Mouse (Mus musculus): ENCODE measurements around the gene Olfr668.
"Not testable (repeated sequence)": the region's sequence is repeated elsewhere in the genome, so short reads cannot be mapped to it uniquely, and the experiment has no call there.

Olfr668 gene

DNA sequence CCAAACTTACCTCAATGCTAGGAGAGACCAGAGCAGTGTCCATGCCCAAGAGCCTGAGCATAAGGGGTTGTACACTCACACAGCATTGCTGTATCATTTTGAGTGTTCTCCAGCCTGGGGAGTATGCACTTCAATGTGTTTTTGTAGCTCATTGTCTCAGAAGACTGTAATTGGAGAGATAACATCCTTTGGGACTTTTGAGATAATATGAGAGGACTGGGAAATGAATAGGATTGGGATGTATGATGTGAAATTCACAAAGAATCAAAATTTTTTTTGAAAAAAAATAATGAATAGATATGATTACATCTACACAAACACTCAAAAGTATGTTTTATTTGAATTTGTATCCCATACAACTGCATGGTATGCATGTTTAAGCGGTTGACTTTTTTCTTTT lies at the start of gene Olfr668:
Olfr668 (minus strand) TSS at position 101 of the 400 bp plus-strand sequence.
- DNase-seq (ENCODE audit: low spot score in 2 of 2), result no peak

DNA sequence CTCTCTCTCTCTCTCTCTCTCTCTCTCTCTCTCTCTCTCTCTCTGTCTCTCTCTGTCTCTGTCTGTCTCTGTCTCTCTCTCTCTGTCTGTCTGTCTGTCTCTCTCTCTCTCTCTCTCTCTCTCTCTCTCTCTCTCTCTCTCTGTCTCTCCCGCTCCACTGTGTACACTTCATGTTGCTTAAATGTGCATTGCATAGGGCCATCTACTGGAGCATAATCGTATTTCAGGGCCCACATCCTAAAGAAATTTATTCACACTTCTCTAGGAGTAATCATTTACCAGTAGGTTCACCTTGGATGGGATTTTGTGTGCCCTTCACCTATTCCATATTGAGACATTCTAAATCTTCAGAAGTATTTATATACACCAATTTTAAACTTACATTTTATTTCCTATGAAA lies 44.6 kb upstream of the Olfr668 start:
- not testable (repeated sequence) for DNase-seq (ENCODE audit: low spot score in 2 of 2)

GRCm38 (mm10) chr7:104962520-104962919 lies 34.7 kb upstream of the Olfr668 start, which contains the start of gene Olfr670:
Gene Olfr670 (minus strand): TSS chr7:104962620.
- no peak for DNase-seq (ENCODE audit: low spot score in 2 of 2)

GRCm38 (mm10) chr7:104950234-104950633 lies 22.4 kb upstream of the Olfr668 start:
- not testable (repeated sequence) for DNase-seq (ENCODE audit: low spot score in 2 of 2)

DNA sequence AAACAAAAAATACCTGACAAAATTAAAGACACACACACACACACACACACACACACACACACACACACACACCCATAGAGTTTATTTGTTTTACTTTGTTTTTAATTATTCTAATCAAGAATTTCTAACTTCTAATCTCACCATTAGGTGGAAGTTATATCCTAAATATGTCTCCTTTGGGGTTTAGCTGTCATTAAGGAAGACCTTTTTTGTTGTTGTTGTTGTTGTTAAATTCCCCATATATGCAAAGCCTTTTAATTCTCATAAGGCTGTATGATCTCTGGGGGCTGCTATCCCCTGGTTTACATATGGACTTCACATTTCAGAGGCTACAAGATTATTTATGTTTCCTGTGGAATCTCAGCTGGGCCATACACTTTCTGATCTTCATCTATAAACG lies 6.1 kb upstream of the Olfr668 start, which contains the start of gene Olfr669:
Olfr669 (plus strand) TSS at position 301 of the 400 bp plus-strand sequence.
- DNase-seq (ENCODE audit: low spot score in 2 of 2), result no peak

DNA sequence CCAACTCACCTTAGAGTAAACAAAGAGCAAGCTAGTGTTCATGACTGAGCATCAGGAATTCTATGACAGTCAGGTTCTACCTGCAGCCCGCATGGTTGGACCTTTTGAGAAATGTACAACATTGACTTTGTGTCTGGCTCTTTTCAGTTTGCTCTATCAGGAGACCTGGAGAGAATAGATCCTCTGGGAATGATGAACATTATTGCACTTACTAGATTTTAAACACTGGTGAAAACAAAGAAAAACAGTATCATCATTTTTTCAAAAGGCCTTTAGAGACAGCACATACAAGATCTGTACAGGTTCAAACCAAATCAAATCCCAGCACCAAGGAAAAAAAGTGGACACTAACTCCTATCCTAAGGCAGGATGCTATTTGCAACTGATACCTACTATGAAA lies 6.5 kb downstream of the Olfr668 start, which contains the start of gene Olfr667:
Olfr667 (minus strand) TSS at position 101 of the 400 bp plus-strand sequence.
- DNase-seq (ENCODE audit: low spot score in 2 of 2), result no peak

DNA sequence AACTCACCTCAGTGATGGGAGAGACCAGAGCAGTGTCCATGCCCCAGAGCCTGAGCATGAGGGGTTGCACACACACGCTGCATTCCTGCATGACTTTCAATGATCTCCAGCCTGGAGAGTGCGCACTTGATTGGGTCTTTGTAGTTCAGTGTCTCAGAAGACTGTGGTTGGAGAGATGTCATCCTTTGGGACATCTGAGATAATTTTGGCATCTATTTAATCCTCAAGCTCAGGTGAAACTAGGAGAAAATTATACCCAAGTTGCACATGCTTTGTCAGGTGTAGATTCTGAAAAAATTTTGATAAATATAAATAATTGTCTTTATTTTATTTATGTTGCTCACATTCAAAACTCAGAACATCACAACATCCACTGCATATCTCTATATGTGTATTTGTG lies 32.0 kb downstream of the Olfr668 start, which contains the start of gene Olfr666:
Olfr666 (minus strand) TSS at position 101 of the 400 bp plus-strand sequence.
- no peak for DNase-seq (ENCODE audit: low spot score in 2 of 2)

DNA sequence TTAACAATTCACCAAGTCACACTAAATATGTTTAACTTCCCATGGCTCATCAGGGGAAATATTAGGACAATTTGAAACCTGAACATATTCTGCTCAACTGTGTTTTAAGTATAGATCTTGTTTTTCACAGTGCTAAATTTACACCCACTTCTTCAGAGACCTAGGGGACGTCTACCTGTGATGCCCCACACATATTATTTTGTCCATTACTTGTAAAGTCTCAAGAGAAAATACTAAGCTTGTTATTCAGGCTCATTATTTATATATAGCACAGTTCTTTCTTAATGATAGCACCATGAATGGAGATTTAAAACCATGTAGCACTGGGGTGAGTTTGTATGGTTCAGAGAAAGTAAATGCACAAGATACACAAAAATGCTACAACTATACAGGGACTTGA lies 50.1 kb downstream of the Olfr668 start, which contains the start of gene Olfr665:
Olfr665 (plus strand) TSS at position 301 of the 400 bp plus-strand sequence.
- no peak for DNase-seq (ENCODE audit: low spot score in 2 of 2)
